Mouse (Mus musculus) kidney, postnatal 0 days (tissue): ENCODE data around the gene Ube2h. TPM values are rescaled to one million over a fixed set of nuclear protein-coding genes. Genes with fewer than 3 reads are reported as not detected.
A peak's percentile ranks its signal among the peaks of the same experiment; 100 is the strongest.

ENCODE experiments used
- ATAC-seq: fragments of 200-750 bp; cut with Nextera tagmentation; replicated peaks from 2 replicates; pipeline ENCODE4 v1.8.0; 2017; ENCODE audit warnings: low read depth, moderate number of reproducible peaks, moderate TSS enrichment, moderate library complexity; ENCODE audit not compliant: low FRiP score
- DNase-seq: peaks from one replicate; pipeline ENCODE4 v3.0.0-alpha.2; 2016; ENCODE audit warnings: low spot score
- H3K27ac ChIP-seq: fragments of 300-500 bp; sonication (generic); 2 replicates; pipeline ENCODE4 v1.5.1; 2014; ENCODE audit warnings: mild to moderate bottlenecking
- H3K27me3 ChIP-seq: fragments of 300-500 bp; sonication (generic); 2 replicates; pipeline ENCODE4 v1.6.1; 2014; ENCODE audit warnings: low read length, mixed read lengths; ENCODE audit not compliant: insufficient read depth
- H3K36me3 ChIP-seq: fragments of 300-500 bp; sonication (generic); 2 replicates; pipeline ENCODE4 v1.6.1; 2014; ENCODE audit warnings: low read length, mixed read lengths; ENCODE audit not compliant: insufficient read depth
- H3K4me1 ChIP-seq: fragments of 300-500 bp; sonication (generic); replicated peaks from 2 replicates; pipeline ENCODE4 v1.6.1; 2014; ENCODE audit warnings: antibody characterized with exemption, low read length, mixed read lengths; ENCODE audit not compliant: insufficient read depth
- H3K4me2 ChIP-seq: fragments of 300-500 bp; sonication (generic); 2 replicates; pipeline ENCODE4 v1.6.1; 2014; ENCODE audit warnings: mild to moderate bottlenecking, low read length, moderate library complexity, mixed read lengths
- H3K4me3 ChIP-seq: fragments of 300-500 bp; sonication (generic); replicated peaks from 2 replicates; pipeline ENCODE4 v1.5.1; 2014; ENCODE audit warnings: low read depth, low read length
- H3K9ac ChIP-seq: fragments of 300-500 bp; sonication (generic); 2 replicates; pipeline ENCODE4 v1.6.1; 2014; ENCODE audit warnings: low read depth, low read length
- H3K9me3 ChIP-seq: fragments of 300-500 bp; sonication (generic); replicated peaks from 2 replicates; pipeline ENCODE4 v1.6.1; 2016; ENCODE audit warnings: low read length, inconsistent platforms, mixed read lengths
- CTCF ChIP-seq: IDR thresholded peaks from 2 replicates; pipeline ENCODE4 v1.5.1; 2016; ENCODE audit warnings: antibody characterized with exemption, low read depth, mild to moderate bottlenecking, moderate library complexity
- WGBS: fragments of 180-500 bp; shearing (Covaris S2); extraction: QIAGEN DNeasy Blood & Tissue Kit; methylation state at CpG from one replicate; pipeline ENCODE4 v1.1.7; 2014; 5-methylcytosine and 5-hydroxymethylcytosine counted together
- polyA plus RNA-seq: library from polyadenylated mRNA; unstranded; fragments of >200 nt; fragmentation: Nextera tagmentation; extraction: Ambion mirVana; gene quantifications from 2 replicates; pipeline ENCODE4 v1.2.1, GENCODE M21; 2015

The Ube2h gene
- polyA plus RNA-seq, 1 experiment from 2014 or later = 38.2 TPM

- no peak for TF ChIP-seq CTCF
- peaks cover 15% of the 10 kb centered on the region; the same call in 1 of the 2 replicates for H3K36me3 ChIP-seq
- H3K9me3 ChIP-seq = no peaks in the 10 kb centered on the region
- DNase-seq = no peak
- H3K27me3 ChIP-seq = no peaks in the 10 kb centered on the region
- no peak for ATAC-seq
- no peak overlapping the region for H3K4me2 ChIP-seq
- no peak overlapping the region for H3K4me3 ChIP-seq
- no peak overlapping the region for H3K9ac ChIP-seq
- H3K27ac ChIP-seq = no peak overlapping the region
- no peaks in the 10 kb centered on the region for H3K4me1 ChIP-seq
Observed at GRCm38 (mm10) chr6:30286642-30287041, 17.7 kb downstream of the Ube2h start.

GRCm38 (mm10) chr6:30284177-30284576 lies 20.2 kb downstream of the Ube2h start:
- Histone ChIP-seq H3K36me3 (peaks cover 19% of the 10 kb centered on the region), H3K9me3 (no peaks in the 10 kb centered on the region), H3K4me2 (no peak overlapping the region), H3K27ac (no peak overlapping the region), H3K27me3 (no peaks in the 10 kb centered on the region), H3K9ac (no peak overlapping the region), H3K4me3 (no peak overlapping the region), H3K4me1 (no peaks in the 10 kb centered on the region)
- no peak for DNase-seq
- TF ChIP-seq CTCF = no peak
- ATAC-seq = no peak

GRCm38 (mm10) chr6:30282361-30282760 lies 22.0 kb downstream of the Ube2h start:
- Histone ChIP-seq H3K4me1 (no peaks in the 10 kb centered on the region), H3K4me3 (no peak overlapping the region), H3K9ac (no peak overlapping the region), H3K27me3 (no peaks in the 10 kb centered on the region), H3K4me2 (no peak overlapping the region), H3K27ac (no peak overlapping the region), H3K36me3 (peaks cover 29% of the 10 kb centered on the region), H3K9me3 (no peaks in the 10 kb centered on the region)
- no peak for DNase-seq
- no peak for ATAC-seq
- TF ChIP-seq CTCF = no peak
- WGBS = 90% methylated on average over 2 of the region's 2 CpGs

GRCm38 (mm10) chr6:30278374-30278773 lies 26.0 kb downstream of the Ube2h start:
- H3K4me1 ChIP-seq = no peaks in the 10 kb centered on the region
- no peaks in the 10 kb centered on the region for H3K9me3 ChIP-seq
- H3K9ac ChIP-seq = no peak overlapping the region
- no peak overlapping the region for H3K4me3 ChIP-seq
- no peaks in the 10 kb centered on the region for H3K27me3 ChIP-seq
- 67% methylated on average over 1 of the region's 1 CpGs for WGBS
- peak; percentile 46; the same call in 1 of the 2 replicates for TF ChIP-seq CTCF
- DNase-seq (no peak), ATAC-seq (no peak)
- H3K27ac ChIP-seq = no peak overlapping the region
- H3K36me3 ChIP-seq = peaks cover 20% of the 10 kb centered on the region
- H3K4me2 ChIP-seq = no peak overlapping the region

GRCm38 (mm10) chr6:30276882-30277281 lies 27.5 kb downstream of the Ube2h start:
- Histone ChIP-seq H3K27me3 (no peaks in the 10 kb centered on the region), H3K9me3 (no peaks in the 10 kb centered on the region), H3K4me1 (no peaks in the 10 kb centered on the region), H3K4me2 (no peak overlapping the region), H3K9ac (no peak overlapping the region), H3K4me3 (no peak overlapping the region), H3K36me3 (peaks cover 20% of the 10 kb centered on the region), H3K27ac (no peak overlapping the region)
- WGBS = 87% methylated on average over 7 of the region's 7 CpGs
- TF ChIP-seq CTCF = no peak
- DNase-seq (no peak), ATAC-seq (no peak)

- DNase-seq (no peak), ATAC-seq (no peak)
- no peaks in the 10 kb centered on the region for H3K27me3 ChIP-seq
- no peak overlapping the region for H3K9ac ChIP-seq
- H3K4me1 ChIP-seq = no peaks in the 10 kb centered on the region
- TF ChIP-seq CTCF = no peak
- peaks cover 23% of the 10 kb centered on the region for H3K36me3 ChIP-seq
- no peak overlapping the region for H3K27ac ChIP-seq
- H3K4me2 ChIP-seq = no peak overlapping the region
- WGBS = 55% methylated on average over 3 of the region's 3 CpGs
- H3K4me3 ChIP-seq = no peak overlapping the region
- no peaks in the 10 kb centered on the region for H3K9me3 ChIP-seq
Observed at GRCm38 (mm10) chr6:30276375-30276774, 28.0 kb downstream of the Ube2h start.

GRCm38 (mm10) chr6:30275159-30275847 lies 29.0 kb downstream of the Ube2h start:
- H3K36me3 ChIP-seq = peaks cover 29% of the 10 kb centered on the region
- no peaks in the 10 kb centered on the region for H3K27me3 ChIP-seq
- H3K9ac ChIP-seq = no peak overlapping the region
- H3K4me3 ChIP-seq = no peak overlapping the region
- DNase-seq = no peak
- H3K4me2 ChIP-seq = no peak overlapping the region
- H3K9me3 ChIP-seq = no peaks in the 10 kb centered on the region
- 77% methylated on average over 5 of the region's 5 CpGs for whole genome bisulfite sequencing
- H3K27ac ChIP-seq = no peak overlapping the region
- ATAC-seq = no peak
- H3K4me1 ChIP-seq = no peaks in the 10 kb centered on the region
- TF ChIP-seq CTCF = no peak
